Mouse (Mus musculus): Measurements from ENCODE around the gene Msl2. TPM values are rescaled to one million over a fixed set of nuclear protein-coding genes. Genes with fewer than 3 reads are reported as not detected.
A peak's percentile ranks its signal among the peaks of the same experiment; 100 is the strongest.

The Msl2 gene
- 42.5 and 47.4 TPM in 2 replicates for total RNA-seq (2021)
- long read RNA-seq, experiment 1, full-length matches to known transcripts: 2 of 5 reads
- long read RNA-seq, experiment 1, partial matches to known transcripts: 0 of 5 reads
- long read RNA-seq, experiment 1, other reads (novel, unspliced or antisense): 3 of 5 reads
- long read RNA-seq, experiment 2, full-length matches to known transcripts: 2 of 4 reads
- long read RNA-seq, experiment 2, partial matches to known transcripts: 0 of 4 reads
- long read RNA-seq, experiment 2, other reads (novel, unspliced or antisense): 2 of 4 reads

DNA sequence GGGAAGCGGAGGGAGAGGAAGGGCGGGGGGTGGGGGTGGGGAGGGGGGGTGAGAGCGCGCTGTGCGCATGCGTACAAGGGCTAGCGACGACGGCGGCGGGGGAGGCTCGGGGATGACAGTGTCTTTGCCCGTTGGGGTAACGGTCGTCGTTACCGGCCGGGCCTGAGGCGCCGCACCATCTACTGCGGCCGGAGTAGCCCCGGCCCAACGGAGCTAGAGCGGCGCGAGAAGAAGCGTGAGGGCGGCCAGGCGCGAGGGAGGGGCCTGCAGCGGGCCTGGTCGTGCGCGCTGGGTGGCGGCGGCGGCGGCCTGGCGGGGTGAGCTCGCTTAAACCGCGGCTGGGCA, at the start of gene Msl2:
Gene Msl2 (plus strand): TSS at position 115 of the 345 bp plus-strand sequence.
- no peak for DNase-seq

DNA sequence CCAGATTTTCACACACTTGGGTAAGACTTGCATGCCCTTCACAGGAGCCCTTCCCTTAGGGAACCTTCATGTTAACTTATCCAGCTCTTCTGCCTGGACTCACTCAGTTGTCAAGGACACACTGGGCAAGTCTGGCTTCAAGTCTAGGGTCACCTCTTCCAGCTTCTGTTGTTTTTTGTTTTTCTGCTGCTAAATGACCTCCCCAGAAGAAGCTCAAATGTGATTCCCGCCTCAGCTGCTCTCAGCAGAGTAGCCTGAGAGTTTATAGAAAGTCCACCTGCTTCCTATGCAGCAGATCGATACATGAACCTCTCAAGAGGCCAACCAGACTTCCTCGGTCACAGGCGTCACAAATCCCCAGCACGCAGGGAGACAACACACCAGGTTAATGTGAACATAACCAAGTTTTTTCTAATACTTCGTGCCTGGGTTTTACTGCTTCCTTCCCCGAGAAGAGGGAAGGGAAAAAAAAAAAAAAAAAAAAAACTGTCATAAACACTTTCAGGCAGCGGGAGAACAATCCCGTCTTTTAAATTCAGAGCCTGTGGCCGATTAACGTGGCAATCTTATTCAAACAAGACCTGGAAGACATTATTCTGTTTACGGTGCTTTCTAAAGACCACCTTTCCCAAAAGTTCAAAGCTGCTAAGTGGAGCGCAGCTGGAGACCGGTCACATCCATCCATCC, 40.0 kb upstream of the Msl2 start:
- peak; percentile 16 for DNase-seq

DNA sequence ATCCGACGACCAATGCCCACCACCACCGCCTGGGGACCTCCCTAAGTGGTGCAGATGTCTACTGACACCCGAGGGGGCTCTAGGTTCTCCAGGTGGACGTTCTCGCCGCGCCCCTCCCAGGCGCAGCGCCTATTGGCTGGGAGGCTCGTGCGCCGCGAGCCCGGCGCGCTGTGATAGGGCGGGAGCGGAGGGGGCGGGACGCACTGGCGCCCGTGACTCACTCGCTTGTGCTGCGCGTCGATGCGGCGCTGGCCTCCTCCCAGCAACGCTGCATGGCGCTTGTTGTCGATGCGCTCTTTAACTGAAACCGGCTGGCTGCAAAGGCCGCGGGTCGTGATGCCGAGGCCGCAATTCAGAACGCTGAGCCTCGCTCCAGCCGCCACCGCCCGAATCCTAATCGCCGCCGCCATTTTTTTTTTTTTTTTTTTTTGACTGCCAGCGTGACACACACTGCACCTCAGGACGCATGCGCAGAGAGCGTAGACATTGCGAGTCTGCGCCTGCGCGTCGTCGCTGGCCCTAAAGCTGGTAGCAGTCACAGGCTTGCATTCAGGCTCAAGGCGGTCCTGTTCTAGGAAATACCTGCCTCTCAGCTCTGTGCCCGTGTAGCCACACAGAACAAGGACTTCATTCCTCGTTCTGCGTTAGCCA, 39.3 kb upstream of the Msl2 start, which contains the start of gene Pccb:
Gene Pccb (minus strand): TSS at position 451 of the 651 bp plus-strand sequence.
- peak; percentile 97 for DNase-seq

DNA sequence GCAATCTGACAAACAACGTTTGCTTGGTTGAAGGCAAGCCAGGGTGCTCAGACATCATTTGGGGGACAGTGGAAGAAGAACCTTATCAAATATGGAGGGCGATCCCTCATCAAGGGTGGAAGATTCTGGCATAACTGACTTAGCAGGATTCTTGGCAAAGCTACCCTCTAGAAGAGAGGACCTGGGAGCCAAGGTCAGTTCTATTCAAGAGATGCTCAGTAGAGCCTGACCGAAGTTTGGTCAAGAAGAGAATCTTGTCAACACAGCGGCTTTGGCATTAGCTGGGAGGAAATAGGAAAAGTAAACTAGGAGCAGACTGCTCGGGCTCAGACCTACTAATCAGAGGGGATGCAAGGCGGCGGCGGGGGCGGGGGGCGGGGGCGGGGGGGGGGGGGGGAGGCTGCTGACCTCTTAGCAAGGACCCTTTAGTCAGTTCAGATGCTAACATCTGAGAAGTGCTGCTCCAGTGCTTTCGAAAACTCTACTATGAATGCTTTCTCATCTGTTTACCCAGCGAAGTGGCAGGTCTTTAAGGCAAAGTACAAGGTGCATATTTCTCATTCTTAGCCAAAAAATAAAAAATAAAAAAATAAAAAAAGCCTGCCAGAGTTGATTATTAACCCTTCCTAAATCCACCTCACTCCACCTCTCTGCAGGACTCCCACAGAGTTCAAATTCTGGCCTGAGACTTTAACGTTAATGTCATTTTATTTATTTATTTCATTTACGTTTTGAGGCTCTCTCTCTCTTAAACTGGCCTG, 37.9 kb upstream of the Msl2 start:
- DNase-seq: no peak

DNA sequence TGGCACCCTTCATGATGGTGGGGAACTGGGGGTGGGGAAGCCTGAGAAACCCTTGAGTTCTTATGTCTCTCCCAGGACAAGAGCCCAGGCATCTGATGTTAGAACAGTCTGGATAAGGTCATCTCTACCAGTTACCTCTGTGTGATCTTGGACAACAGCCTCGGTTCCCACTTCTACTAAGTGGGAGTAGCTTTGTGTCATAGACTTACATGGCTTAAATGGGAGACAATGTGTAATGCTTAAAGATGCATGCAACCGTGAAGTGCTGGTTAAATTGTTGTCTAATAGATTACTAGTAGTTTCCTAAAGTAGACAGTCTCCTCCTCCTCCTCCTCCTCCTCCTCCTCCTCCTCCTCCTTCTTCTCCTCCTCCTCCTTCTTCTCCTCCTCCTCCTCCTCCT, 37.0 kb upstream of the Msl2 start:
- DNase-seq: no peak

DNA sequence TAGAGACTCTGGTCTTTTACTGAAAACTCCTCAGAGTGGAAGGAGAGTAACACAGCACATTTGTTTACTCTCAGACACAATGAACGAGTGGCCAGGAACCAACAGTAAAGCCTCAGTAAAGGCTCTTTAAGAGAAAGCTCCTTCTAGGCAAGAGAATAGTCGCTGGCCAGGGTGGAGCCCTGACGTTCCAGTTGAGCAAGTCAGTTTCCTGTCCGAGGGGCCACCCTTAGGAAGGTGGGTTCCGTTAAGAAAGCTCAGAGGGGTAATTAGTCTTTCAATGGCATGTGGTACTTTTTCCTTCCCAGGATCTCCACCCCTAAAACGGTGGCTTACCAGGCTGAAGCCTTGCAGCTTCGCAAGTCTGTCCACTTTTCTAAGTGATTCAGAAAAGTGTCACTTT, 36.5 kb upstream of the Msl2 start:
- no peak for DNase-seq

DNA sequence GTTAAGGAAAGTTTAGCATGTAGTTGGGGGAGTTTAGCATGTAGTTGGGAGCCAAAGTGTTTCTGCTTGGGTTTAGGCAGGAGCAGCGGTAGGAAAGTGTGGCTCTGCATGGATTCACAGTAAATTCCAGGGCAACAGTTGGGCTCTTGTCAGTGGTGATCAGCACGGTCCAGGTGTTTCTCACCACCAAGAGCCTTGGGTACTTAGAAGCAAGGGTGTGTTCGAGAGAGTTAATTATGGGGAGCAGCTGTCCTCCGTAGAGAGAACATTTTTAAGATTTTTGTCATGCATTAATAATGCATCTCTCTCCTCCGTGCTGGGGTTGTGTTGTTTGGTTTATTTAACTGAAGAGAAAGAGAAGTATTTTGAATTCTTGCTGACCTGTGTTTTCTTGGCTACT, 35.3 kb upstream of the Msl2 start:
- no peak for DNase-seq

DNA sequence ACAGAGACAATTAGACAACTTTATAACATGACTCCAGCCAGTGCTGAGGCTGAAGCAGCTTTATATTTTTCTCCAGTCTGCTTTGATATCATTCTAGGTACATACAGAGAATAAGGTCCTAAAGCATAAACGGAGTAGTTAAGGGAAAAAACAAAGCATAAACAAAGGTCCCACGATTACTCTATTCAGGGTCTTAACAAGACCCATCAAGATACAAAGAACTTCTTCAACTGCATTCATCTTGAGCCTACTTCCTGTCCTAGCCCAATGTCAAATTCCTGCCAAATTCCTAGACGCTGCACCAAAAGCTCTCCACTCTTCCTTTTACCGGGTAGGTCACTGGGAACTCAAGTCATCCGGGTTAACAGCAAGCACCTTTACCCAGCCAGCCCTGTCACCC, 32.4 kb upstream of the Msl2 start:
- no peak for DNase-seq

DNA sequence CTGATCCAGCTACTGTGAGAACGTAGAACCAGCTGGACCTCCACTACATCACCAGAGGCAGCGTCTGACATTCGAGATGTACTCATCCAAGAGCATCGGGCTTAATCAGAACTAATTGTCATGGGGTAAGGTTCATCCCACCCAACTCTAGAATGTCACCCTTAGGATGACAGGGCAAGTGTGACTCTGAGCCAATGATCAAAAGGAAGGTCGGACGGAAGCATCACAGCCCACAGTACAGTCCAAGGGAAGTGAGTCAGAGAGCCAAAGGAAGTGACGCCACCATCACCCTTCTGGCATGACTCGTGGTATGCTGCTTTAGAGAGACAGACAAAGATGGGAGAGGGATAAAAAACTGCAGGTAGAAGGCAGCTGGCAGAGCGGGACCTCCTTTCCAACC, 31.7 kb upstream of the Msl2 start:
- no peak for DNase-seq

DNA sequence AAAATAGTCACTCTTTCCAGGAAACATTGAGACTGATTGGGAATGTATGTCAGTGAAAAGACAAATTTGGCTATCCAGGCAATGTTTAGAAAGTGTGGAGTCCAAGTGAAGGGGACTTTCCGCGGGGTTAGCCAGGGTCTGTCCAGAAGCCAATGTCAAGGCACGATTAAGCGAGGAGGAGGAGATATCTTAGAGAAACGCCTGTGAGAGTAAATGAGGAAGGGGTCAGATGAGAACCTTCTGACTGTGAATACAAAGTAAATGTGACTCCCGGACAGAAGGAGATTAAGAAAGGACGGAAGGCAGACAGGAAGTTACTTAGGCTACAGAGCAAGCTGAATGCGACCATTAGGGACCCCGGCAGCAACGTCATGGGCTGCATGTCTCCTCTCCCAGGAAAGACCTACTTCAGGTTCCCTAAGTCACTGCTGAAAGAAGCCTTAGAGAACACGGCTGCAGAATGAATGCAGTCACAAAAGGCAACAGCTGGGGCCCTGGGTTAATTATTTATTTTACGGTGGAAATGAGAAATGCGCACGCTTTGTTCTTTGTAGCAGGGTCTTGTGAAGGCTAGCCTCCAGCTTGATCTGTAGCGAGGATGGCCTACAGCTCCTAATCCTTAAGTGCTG, 28.1 kb upstream of the Msl2 start:
- DNase-seq: no peak

DNA sequence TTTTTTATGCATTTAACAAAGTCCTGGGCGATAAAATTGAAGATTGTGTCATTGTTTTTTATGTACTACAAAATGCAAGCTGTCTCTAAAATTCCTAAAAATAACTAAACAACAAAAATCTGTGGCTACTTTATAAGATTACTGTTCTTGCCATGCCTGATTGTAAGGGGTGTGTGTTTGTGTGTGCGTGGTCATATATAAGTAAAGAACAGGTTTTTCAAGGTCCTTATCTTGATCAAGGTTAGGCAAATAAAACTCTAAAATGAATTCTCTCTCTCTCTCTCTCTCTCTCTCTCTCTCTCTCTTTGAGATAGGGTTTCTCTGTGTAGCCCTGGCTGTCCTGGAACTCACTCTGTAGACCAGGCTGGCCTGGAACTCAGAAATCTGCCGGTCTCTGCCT, 21.9 kb upstream of the Msl2 start:
- DNase-seq: no peak

DNA sequence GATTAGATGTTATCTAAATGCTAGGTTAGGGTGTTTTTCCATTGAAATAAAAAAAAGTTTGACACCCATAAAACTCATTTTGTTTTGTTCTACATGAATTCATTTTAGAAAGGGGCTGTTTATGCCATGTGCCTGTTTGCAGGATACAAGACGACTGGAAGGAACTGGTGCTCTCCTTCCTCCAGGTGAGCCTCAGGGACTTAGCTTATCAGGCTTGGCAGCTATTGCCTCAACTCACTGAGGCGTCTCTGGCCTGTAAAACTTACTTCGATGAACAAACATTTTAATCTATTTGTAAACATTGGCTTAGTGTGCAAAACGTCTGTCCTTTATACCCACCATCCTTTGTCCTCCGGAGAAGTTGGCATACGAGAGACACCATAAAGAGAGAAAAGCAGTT, 21.2 kb upstream of the Msl2 start:
- DNase-seq: no peak

DNA sequence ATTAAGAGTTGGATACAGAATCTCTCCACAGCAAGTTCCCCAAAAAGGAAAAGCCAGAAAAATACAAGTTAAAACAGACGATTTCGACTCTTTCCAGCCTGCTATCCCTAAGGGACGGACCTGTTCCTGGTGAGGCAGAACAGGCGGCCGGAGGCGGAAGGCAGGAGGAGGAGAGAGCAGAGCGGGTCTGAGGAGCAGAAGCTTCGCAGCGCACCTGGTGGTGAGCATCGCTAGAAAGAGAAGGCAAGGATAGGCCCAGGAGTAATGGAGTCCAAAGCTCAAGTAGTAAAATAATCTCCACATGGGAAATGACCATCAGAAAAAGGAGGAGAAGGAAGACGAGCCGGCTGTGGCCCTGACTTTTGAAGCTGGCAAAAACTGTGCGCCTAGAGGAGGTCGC, 20.6 kb upstream of the Msl2 start:
- DNase-seq: no peak

DNA sequence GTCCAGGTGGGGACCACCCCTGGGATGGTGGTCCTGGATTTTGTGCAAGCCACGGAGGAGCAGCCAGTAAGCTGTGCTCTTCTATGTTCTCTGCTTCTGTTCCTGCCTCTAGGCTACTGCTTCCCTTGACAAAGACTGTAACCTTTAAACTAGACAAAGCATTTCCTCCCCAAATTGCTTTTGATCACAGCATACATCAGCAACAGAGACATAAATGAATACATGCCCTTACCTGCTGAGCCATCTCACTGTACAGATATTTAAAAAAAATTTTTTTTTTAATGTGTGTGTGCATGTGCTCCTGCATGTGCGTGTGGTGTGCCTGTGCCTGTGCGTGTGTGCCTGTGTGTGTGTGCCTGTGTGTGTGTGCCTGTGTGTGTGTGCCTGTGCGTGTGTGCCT, 16.7 kb upstream of the Msl2 start:
- no peak for DNase-seq

DNA sequence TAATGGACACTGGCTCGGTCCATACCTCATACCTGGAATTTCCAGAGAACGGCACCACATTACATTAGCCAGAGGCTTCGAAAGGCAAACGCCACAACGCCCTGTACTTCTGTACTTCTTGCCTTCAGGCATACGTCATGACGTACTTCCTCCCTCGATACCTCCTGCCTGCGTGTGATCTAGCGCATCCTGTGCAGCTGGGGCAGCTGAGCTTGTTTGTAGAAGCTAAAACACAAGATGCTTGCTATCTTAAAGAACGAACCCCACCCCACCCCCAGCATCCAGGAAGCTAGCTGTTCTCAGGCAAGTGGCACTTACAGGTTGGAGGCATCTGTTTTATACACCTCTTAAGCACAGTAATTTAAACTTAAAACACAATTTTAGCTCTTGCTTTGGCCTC, 12.9 kb upstream of the Msl2 start:
- no peak for DNase-seq

DNA sequence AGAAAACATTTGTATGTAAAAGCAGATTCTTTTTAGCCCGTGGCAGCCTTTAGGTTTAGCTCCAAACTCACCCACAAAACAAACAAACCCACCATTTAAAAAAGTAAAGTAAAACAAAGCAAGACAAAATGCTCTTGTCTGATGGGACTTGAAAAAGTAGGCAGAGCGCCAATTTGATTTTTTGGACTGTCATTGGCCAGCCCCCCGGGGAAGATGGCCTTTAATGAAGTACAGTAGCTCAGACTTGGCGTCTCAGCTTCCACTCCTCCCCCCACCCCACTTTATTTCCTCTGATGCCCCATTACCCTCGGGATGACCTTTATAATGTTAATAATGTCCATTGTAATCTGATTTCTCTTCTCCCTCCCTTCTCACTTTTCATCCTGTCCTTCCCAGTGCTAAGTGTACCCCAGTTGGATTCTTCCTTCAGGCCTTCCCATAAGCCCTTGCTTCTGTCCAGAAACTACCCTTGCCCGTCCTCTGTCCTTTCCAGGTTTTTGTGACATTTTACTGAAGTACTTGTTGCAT, 11.6 kb upstream of the Msl2 start:
- no peak for DNase-seq

DNA sequence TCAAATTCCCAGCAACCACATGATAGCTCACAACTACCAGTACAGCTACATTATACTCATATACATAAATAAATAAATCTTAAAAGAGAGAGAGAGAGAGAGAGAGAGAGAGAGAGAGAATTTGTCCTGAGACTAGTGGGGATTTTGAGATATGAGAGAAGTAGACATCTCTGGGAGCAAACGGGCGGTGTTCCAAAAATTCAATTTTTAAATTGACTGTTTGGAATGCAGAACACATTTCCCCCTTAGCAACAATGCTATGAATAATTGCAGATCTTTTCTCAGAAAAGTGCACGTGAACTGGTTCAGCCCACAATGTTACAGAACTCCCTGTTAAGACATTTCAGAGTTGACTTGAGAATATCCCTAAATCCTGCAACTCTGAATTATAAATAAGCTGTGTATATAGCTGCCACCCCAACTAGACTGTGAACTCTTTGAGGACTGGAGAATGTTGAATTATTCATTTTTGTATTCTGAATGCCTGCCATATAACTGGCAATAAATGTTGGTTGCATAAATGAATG, 8.8 kb upstream of the Msl2 start:
- no peak for DNase-seq

DNA sequence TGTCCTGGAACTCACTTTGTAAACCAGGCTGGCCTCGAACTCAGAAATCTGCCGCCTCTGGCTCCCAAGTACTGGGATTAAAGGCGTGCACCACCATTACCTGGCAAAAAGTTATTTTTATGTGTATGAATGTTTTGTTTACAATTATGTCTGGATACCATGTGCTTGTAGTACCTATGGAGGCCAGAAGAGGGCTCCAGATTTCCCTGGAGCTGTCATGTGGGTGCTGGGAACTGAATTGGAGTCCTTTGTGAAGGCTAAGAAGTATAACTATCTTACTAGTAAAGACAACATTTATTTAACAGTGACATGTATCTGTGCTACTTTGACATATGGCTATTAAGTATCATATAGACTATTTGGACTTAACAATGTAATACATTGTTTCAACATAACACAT, 4.1 kb upstream of the Msl2 start:
- no peak for DNase-seq

DNA sequence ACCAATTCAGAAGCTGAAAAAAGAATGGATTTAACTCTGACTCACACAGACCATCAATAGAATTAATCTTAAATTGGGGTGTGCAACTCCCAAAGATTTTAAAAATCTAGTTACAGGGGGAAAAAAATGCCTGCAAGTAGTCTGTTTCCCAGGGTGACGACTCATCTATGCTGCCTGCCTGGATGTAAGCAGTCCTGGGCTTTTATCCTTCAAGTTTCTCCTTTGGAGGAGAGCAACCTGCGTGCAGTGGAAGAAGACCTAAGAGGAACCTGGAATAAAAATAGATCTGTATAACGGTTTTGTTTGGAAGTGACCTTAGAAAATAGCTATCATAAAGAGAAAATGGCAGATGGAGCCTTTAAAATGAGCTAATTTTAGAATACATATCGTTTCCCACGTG, 1.4 kb upstream of the Msl2 start:
- DNase-seq: no peak

DNA sequence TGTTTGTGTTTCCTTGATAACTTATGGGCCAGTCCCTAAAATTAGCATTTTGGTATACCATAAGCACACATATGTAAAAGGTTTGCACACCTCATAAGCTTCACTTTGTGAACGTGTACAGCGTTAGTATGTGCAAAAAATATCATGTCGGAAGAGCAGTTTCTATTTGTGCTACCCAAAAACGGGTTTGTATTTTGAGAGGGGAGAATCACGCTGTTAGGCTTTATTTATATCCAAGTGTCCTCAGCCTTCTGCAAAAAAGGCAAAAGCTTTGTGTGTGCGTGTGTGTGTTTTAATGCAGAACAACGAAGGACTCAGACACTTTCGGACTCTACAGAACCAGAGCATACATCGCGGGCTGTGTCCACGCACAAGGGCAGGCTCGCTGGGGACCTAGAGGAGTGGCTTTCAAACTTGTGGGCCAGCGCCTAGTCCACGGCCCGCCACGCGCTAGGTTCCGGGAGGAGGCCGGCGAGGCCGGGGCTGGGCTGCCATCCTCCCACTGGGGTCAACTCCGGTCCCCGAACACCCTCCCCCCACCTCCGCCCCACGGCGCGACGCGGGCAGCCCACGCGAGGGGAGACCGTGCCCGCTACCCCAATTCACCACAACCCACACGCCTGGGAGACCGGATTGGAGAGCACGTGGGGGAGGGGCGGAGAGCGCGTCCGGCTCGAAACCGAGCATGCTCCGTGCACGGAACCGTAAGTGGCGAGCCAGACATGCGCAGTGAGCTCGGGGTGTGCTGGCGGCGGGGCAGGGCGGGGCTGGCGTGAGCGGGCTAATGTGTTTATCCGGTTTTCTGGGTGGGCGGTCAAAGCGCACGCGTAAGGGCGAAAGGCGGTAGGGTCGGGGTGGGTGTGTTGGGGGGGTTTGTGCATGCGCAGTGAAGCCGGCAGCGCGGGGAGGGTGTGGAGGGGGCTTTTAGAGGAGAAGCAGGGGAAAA, 587 bp upstream of the Msl2 start:
- peak; percentile 100 for DNase-seq

Measured in adrenal gland, postnatal 14 days (tissue).